Mouse (Mus musculus) myocyte (in vitro differentiated cells): ENCODE results near the gene Cyp21a1. TPM values are rescaled to one million over a fixed set of nuclear protein-coding genes. Genes with fewer than 3 reads are reported as not detected.
"Not testable (repeated sequence)": the region's sequence is repeated elsewhere in the genome, so short reads cannot be mapped to it uniquely, and the experiment has no call there.

Source experiments
- H3K27me3 ChIP-seq: one replicate; pipeline ENCODE4 v1.6.1; 2011; ENCODE audit not compliant: control insufficient read depth, insufficient read depth, insufficient read length
- H3K36me3 ChIP-seq: one replicate; pipeline ENCODE4 v1.6.1; 2011; ENCODE audit not compliant: control insufficient read depth, insufficient read depth
- H3K4me2 ChIP-seq: one replicate; pipeline ENCODE4 v1.6.1; 2011; ENCODE audit warnings: low read depth, control low read depth
- H3K4me3 ChIP-seq: one replicate; pipeline ENCODE4 v1.5.1; 2011; ENCODE audit warnings: mild to moderate bottlenecking, control low read depth, moderate library complexity
- H3K79me2 ChIP-seq: one replicate; pipeline ENCODE4 v1.6.1; 2011; ENCODE audit not compliant: control insufficient read depth, insufficient read depth
- H3ac ChIP-seq: one replicate; pipeline ENCODE4 v1.6.1; 2011; ENCODE audit not compliant: control insufficient read depth, insufficient read length
- CEBPB ChIP-seq: IDR thresholded peaks from 2 replicates; pipeline ENCODE4 v1.6.1; 2011; ENCODE audit warnings: mild to moderate bottlenecking, moderate library complexity; ENCODE audit not compliant: poor library complexity, insufficient read depth, severe bottlenecking
- E2F4 ChIP-seq: IDR thresholded peaks from one replicate; pipeline ENCODE4 v1.6.1; 2011; ENCODE audit warnings: mild to moderate bottlenecking, control low read depth, moderate library complexity; ENCODE audit not compliant: insufficient read depth
- MAX ChIP-seq: IDR thresholded peaks from one replicate; pipeline ENCODE4 v1.6.1; 2011; ENCODE audit warnings: low read depth, mild to moderate bottlenecking, control low read depth
- MYOD1 ChIP-seq, 3 experiments: IDR thresholded peaks; one replicate each; pipeline ENCODE4 v1.6.1; 2011; ENCODE audit warnings: control low read depth in 2 of 3, low read depth in 2 of 3, mild to moderate bottlenecking in 2 of 3, moderate library complexity in 1 of 3; ENCODE audit not compliant: insufficient read length in 2 of 3, control insufficient read depth in 1 of 3
- MYOG ChIP-seq, 3 experiments: IDR thresholded peaks; one replicate each; pipeline ENCODE4 v1.6.1; 2011; ENCODE audit warnings: control low read depth in 2 of 3, low read depth in 2 of 3, mild to moderate bottlenecking in 2 of 3; ENCODE audit not compliant: insufficient read length in 2 of 3, control insufficient read depth in 1 of 3, insufficient read depth in 1 of 3
- POLR2A ChIP-seq: IDR thresholded peaks from one replicate; pipeline ENCODE4 v1.6.1; 2011; ENCODE audit warnings: low read depth, mild to moderate bottlenecking, control low read depth, moderate library complexity; ENCODE audit not compliant: insufficient read length
- POLR2AphosphoS2 ChIP-seq: IDR thresholded peaks from one replicate; pipeline ENCODE4 v1.6.1; 2011; ENCODE audit warnings: low read depth, control low read depth; ENCODE audit not compliant: insufficient read length
- REST ChIP-seq: IDR thresholded peaks from one replicate; pipeline ENCODE4 v1.6.1; 2011; ENCODE audit warnings: mild to moderate bottlenecking, control low read depth, moderate library complexity; ENCODE audit not compliant: insufficient read depth, insufficient read length
- SRF ChIP-seq: IDR thresholded peaks from one replicate; pipeline ENCODE4 v1.6.1; 2011; ENCODE audit warnings: low read depth; ENCODE audit not compliant: control insufficient read depth, insufficient read length
- TCF12 ChIP-seq: IDR thresholded peaks from one replicate; pipeline ENCODE4 v1.6.1; 2011; ENCODE audit warnings: mild to moderate bottlenecking, control low read depth; ENCODE audit not compliant: poor library complexity, insufficient read depth, severe bottlenecking
- TCF3 ChIP-seq: IDR thresholded peaks from one replicate; pipeline ENCODE4 v1.6.1; 2011; ENCODE audit warnings: low read depth, control low read depth; ENCODE audit not compliant: insufficient read length
- USF1 ChIP-seq: IDR thresholded peaks from one replicate; pipeline ENCODE4 v1.6.1; 2011; ENCODE audit warnings: low read depth, mild to moderate bottlenecking, control low read depth, moderate library complexity
- polyA plus RNA-seq: library from polyadenylated mRNA; unstranded; fragments of >200 nt; fragmentation: generic; extraction: Trizol; gene quantifications from one replicate; pipeline ENCODE4 v1.2.1, GENCODE M21; 2012; ENCODE audit warnings: missing spikeins

Gene Cyp21a1
- polyA plus RNA-seq, 1 experiment, result not detected

DNA sequence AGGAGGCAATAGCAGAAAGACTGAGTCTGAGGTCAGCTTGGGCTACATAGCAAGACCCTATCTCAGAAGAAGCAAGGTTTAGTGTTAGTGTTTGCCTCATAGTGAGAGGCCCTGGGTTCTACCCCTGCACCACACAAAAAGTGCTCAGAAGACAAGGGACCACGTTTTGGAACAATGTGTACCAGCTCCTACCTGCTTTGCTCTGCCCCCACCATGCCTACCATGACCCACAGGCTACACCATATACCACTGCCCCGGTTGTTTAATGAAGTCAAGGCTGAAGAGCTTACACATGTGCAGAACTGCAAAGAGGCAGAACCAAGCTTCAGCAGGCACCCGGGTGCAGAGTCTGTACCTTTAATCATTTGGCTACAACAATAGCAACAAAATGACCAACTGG lies 2.8 kb upstream of the Cyp21a1 start:
- peaks cover 5% of the 10 kb centered on the region for H3K27me3 ChIP-seq
- H3K4me3 ChIP-seq, result no peak overlapping the region
- H3K36me3 ChIP-seq, result no peaks in the 10 kb centered on the region
- no peak overlapping the region for H3K4me2 ChIP-seq
- TF ChIP-seq USF1, result no peak
- no peak for TF ChIP-seq CEBPB
- no peak for TF ChIP-seq MYOG (IDR thresholded peaks at IDR 0.05; ENCODE audit: control insufficient read depth in 1 of 3, insufficient read depth in 1 of 3, insufficient read length in 2 of 3, low read depth in 2 of 3)
- TF ChIP-seq POLR2A, result no peak
- TF ChIP-seq TCF12, result no peak
- no peak for TF ChIP-seq E2F4
- no peak for TF ChIP-seq REST
- TF ChIP-seq TCF3, result no peak
- TF ChIP-seq MAX, result no peak
- TF ChIP-seq MYOD1 (IDR thresholded peaks at IDR 0.05; ENCODE audit: control insufficient read depth in 1 of 3, insufficient read length in 2 of 3, low read depth in 2 of 3), result no peak
- TF ChIP-seq SRF, result no peak
- TF ChIP-seq POLR2AphosphoS2, result no peak
- H3K79me2 ChIP-seq, result no peaks in the 10 kb centered on the region
- H3ac ChIP-seq, result no peak overlapping the region

DNA sequence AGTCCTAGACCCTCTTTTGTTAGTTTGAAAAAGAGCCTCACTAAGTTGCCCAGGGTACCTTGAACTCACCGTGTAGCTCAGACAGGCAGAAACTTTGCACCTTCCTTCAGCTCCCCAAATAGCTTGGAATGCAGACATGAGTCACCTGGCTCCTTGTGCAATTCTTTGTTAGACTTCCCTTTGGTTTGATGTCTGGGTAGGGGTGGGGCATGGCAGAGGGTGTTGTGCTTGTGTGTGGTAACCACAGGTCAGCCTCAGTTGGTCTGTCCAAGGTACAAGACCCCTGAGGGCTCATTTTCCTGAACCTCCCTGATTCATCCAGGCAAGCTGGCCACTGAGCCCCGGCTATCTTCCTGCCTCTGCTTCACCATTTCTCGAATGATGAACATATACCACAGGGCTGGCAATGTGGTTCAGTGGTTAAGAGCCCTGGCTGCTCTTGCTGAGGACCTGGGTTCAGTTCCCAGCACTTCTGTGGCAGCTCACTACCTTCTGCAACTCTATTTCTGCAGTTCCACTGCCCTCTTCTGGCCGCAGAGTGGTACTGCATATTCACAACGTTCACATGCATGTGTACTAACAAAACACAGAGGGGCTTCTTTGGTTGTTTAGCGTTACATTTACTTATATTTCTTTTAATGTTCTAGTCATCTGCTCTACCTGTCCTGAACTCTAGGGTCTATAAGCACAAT lies 656 bp upstream of the Cyp21a1 start:
- no peak overlapping the region for H3K4me3 ChIP-seq
- no peaks in the 10 kb centered on the region for H3K36me3 ChIP-seq
- no peak overlapping the region for H3ac ChIP-seq
- H3K4me2 ChIP-seq, result no peak overlapping the region
- TF ChIP-seq POLR2AphosphoS2 (no peak), MAX (no peak), SRF (no peak), TCF3 (no peak), CEBPB (no peak), E2F4 (no peak), MYOG (IDR thresholded peaks at IDR 0.05; ENCODE audit: control insufficient read depth in 1 of 3, insufficient read depth in 1 of 3, insufficient read length in 2 of 3, low read depth in 2 of 3) (no peak), POLR2A (no peak), TCF12 (no peak), REST (no peak), USF1 (no peak), MYOD1 (IDR thresholded peaks at IDR 0.05; ENCODE audit: control insufficient read depth in 1 of 3, insufficient read length in 2 of 3, low read depth in 2 of 3) (no peak)
- no peaks in the 10 kb centered on the region for H3K79me2 ChIP-seq
- H3K27me3 ChIP-seq, result peaks cover 11% of the 10 kb centered on the region

- not testable (repeated sequence) for H3K4me3 ChIP-seq, H3K79me2 ChIP-seq, H3K4me2 ChIP-seq, H3K36me3 ChIP-seq, H3ac ChIP-seq
- H3K27me3 ChIP-seq, result peaks cover 20% of the 10 kb centered on the region
Observed at GRCm38 (mm10) chr17:34803367-34803766, 994 bp downstream of the Cyp21a1 start.

DNA sequence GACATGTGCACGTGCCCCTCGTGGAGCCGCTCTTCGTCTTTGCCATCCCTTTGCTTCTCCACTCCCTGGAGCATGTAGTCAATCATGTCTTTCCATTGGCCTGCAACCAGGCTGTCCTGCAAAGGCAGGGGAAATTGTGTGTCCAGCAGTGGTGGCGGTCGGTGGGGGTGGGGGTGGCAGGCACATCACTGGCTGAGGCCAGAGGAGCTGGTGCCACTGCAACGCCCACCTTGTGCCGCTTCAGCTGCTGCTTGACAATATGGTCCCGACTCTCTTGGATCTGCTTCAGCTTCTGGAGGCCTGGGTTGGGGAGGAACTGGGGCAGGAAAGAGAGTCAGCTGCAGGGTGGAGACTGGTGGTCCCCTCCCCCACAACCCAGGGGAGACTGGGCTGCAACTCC lies 1.6 kb downstream of the Cyp21a1 start:
- not testable (repeated sequence) for H3ac ChIP-seq

DNA sequence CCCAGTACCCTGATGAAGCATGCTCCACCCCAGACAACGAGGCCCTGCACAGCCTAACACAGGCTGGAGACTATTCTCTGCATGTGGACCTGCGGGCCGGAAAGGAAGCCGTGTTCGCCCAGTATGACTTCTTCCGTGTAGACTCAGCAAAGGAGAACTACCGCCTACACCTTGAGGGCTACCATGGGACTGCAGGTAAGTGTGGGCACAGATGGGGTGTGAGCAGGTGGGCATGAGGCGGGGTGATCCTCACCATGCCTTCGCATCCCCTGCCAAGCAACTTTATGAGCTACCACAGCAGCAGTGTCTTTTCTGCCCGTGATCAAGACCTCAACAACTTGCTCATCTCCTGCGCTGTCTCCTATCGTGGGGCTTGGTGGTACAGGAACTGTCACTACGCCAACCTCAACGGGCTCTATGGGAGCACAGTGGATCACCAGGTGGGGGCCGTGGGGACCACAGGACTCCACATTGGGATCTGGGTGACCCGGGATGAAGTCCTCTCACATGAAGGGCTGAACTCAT lies 3.5 kb downstream of the Cyp21a1 start:
- not testable (repeated sequence) for H3K4me3 ChIP-seq, H3K4me2 ChIP-seq, H3ac ChIP-seq, H3K36me3 ChIP-seq, H3K79me2 ChIP-seq
- H3K27me3 ChIP-seq, result peaks cover 20% of the 10 kb centered on the region

More for the DNA sequence above, 1.6 kb downstream of the Cyp21a1 start:
- not testable (repeated sequence) for H3K4me3 ChIP-seq, H3K36me3 ChIP-seq, H3K4me2 ChIP-seq, H3K79me2 ChIP-seq
- peaks cover 20% of the 10 kb centered on the region for H3K27me3 ChIP-seq

DNA sequence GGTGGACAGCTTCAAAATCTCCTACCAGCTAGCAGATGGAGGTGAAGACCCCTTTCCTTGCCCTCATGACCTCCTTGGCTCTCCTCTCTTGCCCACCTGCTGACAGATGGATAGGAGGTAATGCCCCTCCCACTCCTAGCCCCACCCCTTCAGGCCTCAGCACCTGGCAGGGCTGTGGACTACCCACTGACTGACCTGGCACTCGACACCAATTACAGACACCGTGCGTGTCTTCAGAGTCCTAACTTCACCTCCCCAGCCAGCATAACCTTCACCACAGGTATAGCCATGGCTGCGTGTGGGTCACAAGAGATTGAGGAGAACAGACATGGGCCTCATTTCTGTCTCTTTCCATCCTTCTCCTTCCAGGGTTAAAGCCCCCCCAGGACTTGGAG lies 4.8 kb downstream of the Cyp21a1 start:
- H3K36me3 ChIP-seq, result no peaks in the 10 kb centered on the region

More for the DNA sequence above, 4.8 kb downstream of the Cyp21a1 start:
- Histone ChIP-seq H3K4me3 (no peak overlapping the region), H3K4me2 (no peak overlapping the region), H3K27me3 (peaks cover 20% of the 10 kb centered on the region), H3ac (no peak overlapping the region), H3K79me2 (no peaks in the 10 kb centered on the region)
- TF ChIP-seq MYOG (IDR thresholded peaks at IDR 0.05; ENCODE audit: control insufficient read depth in 1 of 3, insufficient read depth in 1 of 3, insufficient read length in 2 of 3, low read depth in 2 of 3) (no peak), MAX (no peak)
